Mouse (Mus musculus): ENCODE results near the gene Ninj1.

- TF ChIP-seq CTCF (IDR thresholded peaks at IDR 0.05; ENCODE audit: extremely low read depth, insufficient read length, insufficient replicate concordance, low read depth, low read length) (no peak), POLR2A (IDR thresholded peaks at IDR 0.05; ENCODE audit: low read depth, low read length) (no peak)
Measured at GRCm38 (mm10) chr13:49199891-49200290, 12.6 kb downstream of the Ninj1 start.

Data from small intestine, adult 2 months (tissue).